Mouse (Mus musculus): ENCODE measurements around the gene Drd3.

Drd3 gene

GRCm38 (mm10) chr16:43802466-43802865 lies 48.6 kb downstream of the Drd3 start:
- no peak for DNase-seq

GRCm38 (mm10) chr16:43804364-43804763 lies 50.5 kb downstream of the Drd3 start:
- no peak for DNase-seq

GRCm38 (mm10) chr16:43807048-43807447 lies 53.2 kb downstream of the Drd3 start:
- DNase-seq, result no peak

- DNase-seq, result no peak
Observed at GRCm38 (mm10) chr16:43809429-43809828, 55.6 kb downstream of the Drd3 start.

- DNase-seq, result no peak
Observed at GRCm38 (mm10) chr16:43811402-43811801, 57.6 kb downstream of the Drd3 start.

- DNase-seq, result peak; percentile 24
Observed at GRCm38 (mm10) chr16:43814644-43815043, 60.8 kb downstream of the Drd3 start.

GRCm38 (mm10) chr16:43816321-43816720 lies 62.5 kb downstream of the Drd3 start:
- no peak for DNase-seq

- no peak for DNase-seq
Observed at GRCm38 (mm10) chr16:43818404-43818803, 64.6 kb downstream of the Drd3 start.

- no peak for DNase-seq
Observed at GRCm38 (mm10) chr16:43827492-43827891, 73.7 kb downstream of the Drd3 start.

GRCm38 (mm10) chr16:43831957-43832356 lies 78.1 kb downstream of the Drd3 start:
- DNase-seq, result no peak

GRCm38 (mm10) chr16:43841236-43841635 lies 87.4 kb downstream of the Drd3 start:
- DNase-seq, result no peak

- DNase-seq, result no peak
Observed at GRCm38 (mm10) chr16:43849839-43850238, 96.0 kb downstream of the Drd3 start.

GRCm38 (mm10) chr16:43858941-43859476 lies 105.2 kb downstream of the Drd3 start:
- no peak for DNase-seq

GRCm38 (mm10) chr16:43860624-43861023 lies 106.8 kb downstream of the Drd3 start:
- no peak for DNase-seq

GRCm38 (mm10) chr16:43869805-43870204 lies 116.0 kb downstream of the Drd3 start:
- no peak for DNase-seq

- no peak for DNase-seq
Observed at GRCm38 (mm10) chr16:43871419-43871818, 117.6 kb downstream of the Drd3 start.
